Mouse (Mus musculus): ENCODE results near the gene Hist4h4. TPM values are rescaled to one million over a fixed set of nuclear protein-coding genes. Genes with fewer than 3 reads are reported as not detected.

Hist4h4 gene
- polyA plus RNA-seq, 1 experiment from 2014 or later, result 0.55 TPM

DNA sequence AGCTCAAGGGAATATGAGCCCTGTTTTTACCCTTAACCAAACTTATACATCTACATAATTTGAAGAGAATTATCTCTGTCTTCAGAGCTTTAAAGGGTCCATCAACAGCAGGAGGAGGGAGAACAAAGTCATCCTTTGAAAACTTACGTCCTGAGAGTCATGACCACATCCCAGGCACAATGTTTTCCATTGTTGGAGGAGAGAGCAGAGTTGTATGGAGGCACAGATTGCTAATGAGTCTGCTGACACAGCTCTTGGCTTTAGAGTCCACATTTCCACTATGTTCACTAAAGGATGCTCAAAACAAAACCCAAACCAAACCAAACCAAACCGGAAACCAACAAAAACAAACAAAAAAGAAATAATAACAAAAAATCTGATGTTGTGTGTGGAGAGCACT, 40.7 kb upstream of the Hist4h4 start:
- Histone ChIP-seq H3K4me1 (ENCODE audit: insufficient read depth, low read length) (no peaks in the 10 kb centered on the region), H3K9ac (replicated peaks; ENCODE audit: low read length) (no peak overlapping the region), H3K36me3 (ENCODE audit: insufficient read depth, low read length) (no peaks in the 10 kb centered on the region), H3K4me2 (replicated peaks; ENCODE audit: low read depth, low read length) (no peak overlapping the region), H3K9me3 (ENCODE audit: low read length) (no peaks in the 10 kb centered on the region), H3K27ac (ENCODE audit: low read length) (no peak overlapping the region), H3K27me3 (ENCODE audit: insufficient read depth, low read length) (no peaks in the 10 kb centered on the region), H3K4me3 (ENCODE audit: low read length) (no peak overlapping the region)
- WGBS, result 70% methylated on average over 2 of the region's 2 CpGs
- ATAC-seq (ENCODE audit: low FRiP score, low TSS enrichment), result no peak

DNA sequence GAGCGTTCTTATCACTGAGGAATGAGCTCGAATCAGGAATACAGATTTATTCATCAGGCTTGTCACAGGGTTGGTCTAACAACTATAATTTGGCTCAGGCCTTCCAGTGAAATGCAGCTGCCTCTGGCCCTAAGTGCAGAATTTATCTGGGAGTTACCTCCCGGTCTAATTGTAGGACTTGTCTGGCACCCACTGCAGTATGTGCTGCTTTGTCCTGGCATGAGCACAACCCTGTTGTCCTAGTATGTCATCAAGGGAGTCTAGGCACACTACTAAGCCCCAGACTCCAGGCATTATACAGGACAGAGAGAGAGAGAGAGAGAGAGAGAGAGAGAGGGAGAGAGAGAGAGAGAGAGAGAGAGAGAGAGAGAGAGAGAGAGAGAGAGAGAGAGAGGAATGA, 33.1 kb upstream of the Hist4h4 start:
- no peak for ATAC-seq (ENCODE audit: low FRiP score, low TSS enrichment)
- no peaks in the 10 kb centered on the region for H3K27me3 ChIP-seq (ENCODE audit: insufficient read depth, low read length)
- no peak overlapping the region for H3K9ac ChIP-seq (replicated peaks; ENCODE audit: low read length)
- no peak overlapping the region for H3K4me3 ChIP-seq (ENCODE audit: low read length)
- 79% methylated on average over 3 of the region's 3 CpGs for WGBS
- no peak overlapping the region for H3K4me2 ChIP-seq (replicated peaks; ENCODE audit: low read depth, low read length)
- H3K27ac ChIP-seq (ENCODE audit: low read length), result no peak overlapping the region
- H3K36me3 ChIP-seq (ENCODE audit: insufficient read depth, low read length), result no peaks in the 10 kb centered on the region
- no peaks in the 10 kb centered on the region for H3K9me3 ChIP-seq (ENCODE audit: low read length)
- H3K4me1 ChIP-seq (ENCODE audit: insufficient read depth, low read length), result no peaks in the 10 kb centered on the region

DNA sequence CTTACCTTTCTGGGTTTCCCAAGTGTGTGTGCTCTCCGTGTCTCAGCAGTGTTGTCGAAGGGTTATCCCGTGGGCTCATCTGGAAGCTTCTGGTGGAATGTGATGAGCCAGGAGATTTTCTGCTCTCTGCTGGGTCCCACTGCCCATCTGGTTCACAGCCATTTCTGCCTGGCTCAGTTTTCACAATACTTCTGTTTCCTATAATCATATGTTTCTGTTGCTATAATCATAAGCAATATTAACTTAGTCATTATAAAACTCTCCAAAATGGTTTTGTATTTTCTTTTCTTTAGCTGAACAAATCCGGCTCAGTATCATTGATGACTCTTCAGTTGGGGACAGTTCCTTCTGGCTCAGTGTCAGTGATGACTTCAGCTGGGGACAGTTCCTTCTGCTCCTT, 31.1 kb upstream of the Hist4h4 start, which contains the start of gene Smco3:
Gene Smco3 (minus strand): TSS at position 101 of the 400 bp plus-strand sequence.
- no peaks in the 10 kb centered on the region for H3K27me3 ChIP-seq (ENCODE audit: insufficient read depth, low read length)
- no peak for ATAC-seq (ENCODE audit: low FRiP score, low TSS enrichment)
- H3K9me3 ChIP-seq (ENCODE audit: low read length), result no peaks in the 10 kb centered on the region
- no peak within 1 kb of the TSS for H3K9ac ChIP-seq (replicated peaks; ENCODE audit: low read length)
- peak within 1 kb of the TSS; percentile 16; the same call in 1 of the 2 replicates for H3K4me2 ChIP-seq (replicated peaks; ENCODE audit: low read depth, low read length)
- no peak within 1 kb of the TSS for H3K27ac ChIP-seq (ENCODE audit: low read length)
- 54% methylated on average over 4 of the region's 4 CpGs for WGBS
- H3K36me3 ChIP-seq (ENCODE audit: insufficient read depth, low read length), result no peaks in the 10 kb centered on the region
- H3K4me3 ChIP-seq (ENCODE audit: low read length), result peak within 1 kb of the TSS; percentile 21
- H3K4me1 ChIP-seq (ENCODE audit: insufficient read depth, low read length), result no peaks in the 10 kb centered on the region

DNA sequence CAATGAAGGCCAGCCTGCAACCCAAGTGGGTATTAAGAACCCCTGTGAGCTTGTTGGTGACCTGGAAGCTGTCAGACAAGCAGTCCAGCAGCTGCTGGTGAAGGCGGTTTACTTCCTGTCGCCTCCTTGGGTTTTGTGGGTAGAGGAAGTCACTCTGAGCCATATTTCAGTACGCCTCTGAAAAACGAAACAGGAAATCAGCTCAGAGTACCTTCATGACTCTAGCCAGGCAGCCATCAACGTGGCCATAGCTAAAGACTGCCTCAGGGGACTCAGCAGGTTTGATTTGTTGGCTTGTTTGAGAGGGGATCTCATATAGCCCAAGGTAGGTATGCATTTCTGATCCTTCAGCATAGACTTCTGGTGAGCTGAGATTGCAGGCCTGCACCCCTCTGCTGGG, 27.5 kb upstream of the Hist4h4 start:
- peaks cover 10% of the 10 kb centered on the region for H3K4me1 ChIP-seq (ENCODE audit: insufficient read depth, low read length)
- no peaks in the 10 kb centered on the region for H3K36me3 ChIP-seq (ENCODE audit: insufficient read depth, low read length)
- H3K4me2 ChIP-seq (replicated peaks; ENCODE audit: low read depth, low read length), result no peak overlapping the region
- no peak overlapping the region for H3K9ac ChIP-seq (replicated peaks; ENCODE audit: low read length)
- no peak for ATAC-seq (ENCODE audit: low FRiP score, low TSS enrichment)
- no peak overlapping the region for H3K27ac ChIP-seq (ENCODE audit: low read length)
- H3K9me3 ChIP-seq (ENCODE audit: low read length), result no peaks in the 10 kb centered on the region
- no peaks in the 10 kb centered on the region for H3K27me3 ChIP-seq (ENCODE audit: insufficient read depth, low read length)
- H3K4me3 ChIP-seq (ENCODE audit: low read length), result no peak overlapping the region
- 57% methylated on average over 5 of the region's 5 CpGs for WGBS

DNA sequence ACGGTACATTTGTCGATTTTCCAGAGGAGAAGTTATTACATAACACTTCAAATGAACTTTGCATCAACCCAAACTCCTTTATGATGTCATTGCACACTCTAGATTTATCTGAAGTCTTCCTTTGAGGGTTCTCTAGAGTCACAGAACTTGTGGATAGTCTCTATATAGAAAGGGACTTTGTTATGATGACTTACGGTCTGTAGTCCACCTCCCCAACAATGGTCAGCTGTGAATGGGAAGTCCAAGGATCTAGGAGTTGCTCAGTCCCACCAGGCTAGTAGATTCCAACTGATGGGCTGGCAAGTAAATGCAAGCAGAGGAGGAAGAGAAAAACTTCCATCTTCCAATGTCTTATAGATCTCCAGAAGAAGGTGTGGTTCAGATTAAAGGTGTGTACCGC, 24.5 kb upstream of the Hist4h4 start:
- H3K4me3 ChIP-seq (ENCODE audit: low read length), result peak overlapping the region; percentile 66
- H3K4me1 ChIP-seq (ENCODE audit: insufficient read depth, low read length), result peaks cover 13% of the 10 kb centered on the region
- H3K9me3 ChIP-seq (ENCODE audit: low read length), result no peaks in the 10 kb centered on the region
- H3K9ac ChIP-seq (replicated peaks; ENCODE audit: low read length), result peak overlapping the region; percentile 61
- H3K36me3 ChIP-seq (ENCODE audit: insufficient read depth, low read length), result peaks cover 17% of the 10 kb centered on the region
- 33% methylated on average over 4 of the region's 4 CpGs for whole genome bisulfite sequencing
- peak overlapping the region; percentile 64 for H3K4me2 ChIP-seq (replicated peaks; ENCODE audit: low read depth, low read length)
- H3K27ac ChIP-seq (ENCODE audit: low read length), result peak overlapping the region; percentile 62
- H3K27me3 ChIP-seq (ENCODE audit: insufficient read depth, low read length), result no peaks in the 10 kb centered on the region
- ATAC-seq (ENCODE audit: low FRiP score, low TSS enrichment), result no peak

DNA sequence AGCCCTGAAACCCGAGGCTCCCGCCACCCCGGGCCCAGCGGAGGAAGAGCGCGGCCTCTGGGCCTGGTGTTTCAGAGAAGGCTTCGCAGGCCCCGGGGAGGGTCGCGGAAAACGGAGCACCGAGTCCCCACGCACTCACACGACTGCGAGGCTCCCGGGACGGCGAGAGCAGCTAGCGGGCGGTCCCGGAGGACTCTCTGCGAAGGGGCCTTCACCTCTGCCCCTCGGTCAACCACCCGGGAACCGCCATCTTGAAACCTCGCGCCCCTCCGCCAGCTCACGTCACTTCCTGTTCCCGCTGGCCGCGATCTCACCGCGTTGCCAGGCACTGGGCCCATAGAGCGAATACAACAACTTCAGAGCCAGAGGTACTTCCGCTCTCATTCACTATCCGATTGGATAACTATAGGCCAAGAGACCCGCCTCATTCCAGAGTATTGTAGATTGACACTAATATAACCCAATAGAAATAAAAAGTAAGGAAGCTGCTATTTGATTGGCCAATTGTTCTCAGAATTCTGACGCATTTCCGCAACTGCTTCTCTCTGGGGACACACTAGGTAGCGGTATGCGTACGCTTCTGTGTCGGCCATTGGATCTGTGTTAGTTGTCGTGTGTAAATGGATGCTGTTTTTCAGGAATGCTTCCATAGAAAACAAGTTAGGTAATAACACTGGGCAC, 23.8 kb upstream of the Hist4h4 start, which contains the start of gene Wbp11:
Gene Wbp11 (minus strand): TSS at position 353 of the 681 bp plus-strand sequence.
- Histone ChIP-seq H3K36me3 (ENCODE audit: insufficient read depth, low read length) (peaks cover 19% of the 10 kb centered on the region), H3K9me3 (ENCODE audit: low read length) (no peaks in the 10 kb centered on the region), H3K27ac (ENCODE audit: low read length) (peak within 1 kb of the TSS; percentile 64), H3K4me2 (replicated peaks; ENCODE audit: low read depth, low read length) (peak within 1 kb of the TSS; percentile 90), H3K9ac (replicated peaks; ENCODE audit: low read length) (peak within 1 kb of the TSS; percentile 97), H3K27me3 (ENCODE audit: insufficient read depth, low read length) (no peaks in the 10 kb centered on the region), H3K4me3 (ENCODE audit: low read length) (peak within 1 kb of the TSS; percentile 66), H3K4me1 (ENCODE audit: insufficient read depth, low read length) (peaks cover 13% of the 10 kb centered on the region)
- WGBS, result under 1% methylated on average over 45 of the region's 45 CpGs
- ATAC-seq (ENCODE audit: low FRiP score, low TSS enrichment), result peak; percentile 100

DNA sequence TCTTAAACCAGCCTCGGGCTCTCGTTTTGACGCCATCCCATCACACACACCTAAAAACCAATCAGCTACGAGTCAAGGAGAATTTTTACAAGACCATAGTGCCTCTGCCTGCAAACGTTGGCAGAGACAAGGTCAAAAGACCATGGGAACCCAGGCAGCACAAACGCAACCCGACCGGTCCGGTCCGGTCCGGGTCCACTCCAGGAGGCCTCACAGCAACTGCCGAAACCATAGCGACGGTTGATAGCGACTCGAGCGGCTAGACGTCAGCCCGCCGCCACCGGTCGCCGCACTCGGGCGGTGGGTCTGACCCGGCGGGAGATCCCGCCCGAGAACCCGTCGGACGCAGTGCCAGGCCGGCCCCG, 23.3 kb upstream of the Hist4h4 start, which contains the start of gene BC049715:
Gene BC049715 (plus strand): TSS at position 111 of the 365 bp plus-strand sequence.
- Histone ChIP-seq H3K4me2 (replicated peaks; ENCODE audit: low read depth, low read length) (peak within 1 kb of the TSS; percentile 90), H3K36me3 (ENCODE audit: insufficient read depth, low read length) (peaks cover 24% of the 10 kb centered on the region), H3K9ac (replicated peaks; ENCODE audit: low read length) (peak within 1 kb of the TSS; percentile 97), H3K27ac (ENCODE audit: low read length) (peak within 1 kb of the TSS; percentile 64), H3K4me3 (ENCODE audit: low read length) (peak within 1 kb of the TSS; percentile 66), H3K27me3 (ENCODE audit: insufficient read depth, low read length) (no peaks in the 10 kb centered on the region), H3K4me1 (ENCODE audit: insufficient read depth, low read length) (peaks cover 13% of the 10 kb centered on the region), H3K9me3 (ENCODE audit: low read length) (no peaks in the 10 kb centered on the region)
- WGBS, result under 1% methylated on average over 34 of the region's 34 CpGs
- ATAC-seq (ENCODE audit: low FRiP score, low TSS enrichment), result peak; percentile 19; the same call in 1 of the 2 replicates

DNA sequence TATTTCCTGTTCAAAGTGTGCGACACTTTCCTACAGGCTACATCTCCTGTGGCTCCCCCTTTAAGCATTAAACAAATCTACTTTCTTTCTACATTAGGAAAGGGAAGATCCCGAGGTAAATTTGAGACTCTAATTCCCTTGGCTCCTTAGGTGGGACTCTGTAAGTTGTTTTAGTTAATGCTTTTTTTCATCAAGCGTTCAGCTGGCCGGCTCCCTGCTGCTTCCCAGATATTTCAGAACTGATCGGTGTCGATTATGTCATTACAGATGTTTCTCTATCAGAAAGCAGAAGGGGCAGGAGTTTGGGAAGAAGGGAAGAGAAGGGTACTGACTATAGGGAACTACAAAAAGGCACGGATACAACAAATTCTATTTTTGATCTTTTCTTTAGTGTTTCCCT, 22.9 kb upstream of the Hist4h4 start:
- WGBS, result 11% methylated on average over 7 of the region's 7 CpGs
- Histone ChIP-seq H3K9ac (replicated peaks; ENCODE audit: low read length) (peak overlapping the region; percentile 97), H3K4me1 (ENCODE audit: insufficient read depth, low read length) (peaks cover 13% of the 10 kb centered on the region), H3K4me2 (replicated peaks; ENCODE audit: low read depth, low read length) (peak overlapping the region; percentile 90), H3K36me3 (ENCODE audit: insufficient read depth, low read length) (peaks cover 28% of the 10 kb centered on the region), H3K4me3 (ENCODE audit: low read length) (peak overlapping the region; percentile 66), H3K27ac (ENCODE audit: low read length) (peak overlapping the region; percentile 64; the same call in 1 of the 2 replicates), H3K9me3 (ENCODE audit: low read length) (no peaks in the 10 kb centered on the region), H3K27me3 (ENCODE audit: insufficient read depth, low read length) (no peaks in the 10 kb centered on the region)
- ATAC-seq (ENCODE audit: low FRiP score, low TSS enrichment), result no peak

DNA sequence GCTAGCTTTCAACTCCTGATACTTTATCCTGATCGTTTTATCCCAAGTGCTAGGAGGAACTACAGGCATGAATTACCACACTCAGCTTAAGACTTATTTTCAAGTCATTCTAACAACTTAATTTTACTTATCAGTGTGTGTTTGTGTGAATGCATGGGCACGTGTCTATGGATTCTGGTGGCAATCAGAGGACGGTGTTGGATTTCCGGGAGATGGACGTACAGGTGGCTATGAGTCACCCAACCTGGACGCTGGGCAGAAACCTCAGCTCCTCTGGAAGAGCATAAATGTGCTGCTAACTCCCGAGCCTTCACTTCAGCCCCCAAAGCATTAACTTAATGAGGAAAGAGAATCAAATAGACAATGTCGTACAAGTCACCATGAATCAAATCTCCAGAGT, 20.8 kb upstream of the Hist4h4 start:
- Histone ChIP-seq H3K4me3 (ENCODE audit: low read length) (no peak overlapping the region), H3K27ac (ENCODE audit: low read length) (no peak overlapping the region), H3K27me3 (ENCODE audit: insufficient read depth, low read length) (no peaks in the 10 kb centered on the region), H3K4me1 (ENCODE audit: insufficient read depth, low read length) (peaks cover 13% of the 10 kb centered on the region), H3K9me3 (ENCODE audit: low read length) (no peaks in the 10 kb centered on the region), H3K4me2 (replicated peaks; ENCODE audit: low read depth, low read length) (no peak overlapping the region), H3K36me3 (ENCODE audit: insufficient read depth, low read length) (peaks cover 49% of the 10 kb centered on the region), H3K9ac (replicated peaks; ENCODE audit: low read length) (no peak overlapping the region)
- no peak for ATAC-seq (ENCODE audit: low FRiP score, low TSS enrichment)
- WGBS, result 91% methylated on average over 8 of the region's 8 CpGs

DNA sequence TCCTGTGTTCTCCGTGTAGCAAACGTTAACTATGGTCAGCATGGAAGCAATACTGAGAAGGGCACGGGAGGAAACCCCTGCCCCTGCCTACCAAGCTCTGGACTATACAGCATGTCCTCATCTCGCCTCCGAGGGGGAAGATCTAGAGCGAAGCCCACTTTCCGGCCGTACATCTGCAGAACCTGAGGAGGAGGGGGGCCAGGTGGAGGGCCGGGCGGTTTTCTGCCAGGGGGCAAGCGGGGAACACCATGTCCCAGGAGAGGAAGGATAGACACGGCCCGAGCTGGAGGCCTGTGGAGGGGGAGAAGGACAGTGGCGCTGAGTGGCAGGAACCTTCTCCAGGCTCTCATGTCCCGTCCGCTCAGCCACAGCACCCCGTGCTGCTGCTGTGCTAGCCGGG, 16.9 kb upstream of the Hist4h4 start:
- Histone ChIP-seq H3K9me3 (ENCODE audit: low read length) (no peaks in the 10 kb centered on the region), H3K4me2 (replicated peaks; ENCODE audit: low read depth, low read length) (no peak overlapping the region), H3K27me3 (ENCODE audit: insufficient read depth, low read length) (no peaks in the 10 kb centered on the region), H3K4me1 (ENCODE audit: insufficient read depth, low read length) (no peaks in the 10 kb centered on the region), H3K9ac (replicated peaks; ENCODE audit: low read length) (no peak overlapping the region), H3K36me3 (ENCODE audit: insufficient read depth, low read length) (peaks cover 78% of the 10 kb centered on the region), H3K27ac (ENCODE audit: low read length) (no peak overlapping the region), H3K4me3 (ENCODE audit: low read length) (no peak overlapping the region)
- no peak; the same call in 1 of the 2 replicates for ATAC-seq (ENCODE audit: low FRiP score, low TSS enrichment)
- whole genome bisulfite sequencing, result 96% methylated on average over 18 of the region's 18 CpGs

All from kidney, embryonic 16.5 days (tissue).